Comparison of ENCODE assay signal across 23 mouse cellular contexts in the genomic region with DNA sequence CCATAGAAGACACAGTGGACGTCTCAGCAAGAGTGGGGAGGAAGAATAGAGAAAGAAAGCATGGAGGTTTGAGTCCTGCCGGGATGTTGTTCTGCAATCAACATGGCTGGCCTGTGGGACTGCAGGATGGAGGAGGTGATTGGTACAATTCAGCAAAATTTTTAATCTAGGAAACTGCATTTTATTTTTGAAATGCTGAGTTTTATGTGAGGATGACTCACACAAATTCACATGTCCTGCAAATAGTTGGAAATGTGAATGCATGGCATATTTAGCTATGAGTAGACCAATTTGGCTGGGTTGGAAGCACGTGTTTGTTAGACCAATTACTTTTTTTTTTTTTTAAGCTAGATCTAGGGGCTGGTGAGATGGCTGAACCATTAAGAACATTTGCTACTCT.
DNase-seq lines count a peak whose midpoint lies in the region; ATAC-seq and TF ChIP-seq lines count a peak whose summit lies in the region.
"Had no signal": no experiment of that assay in that cellular context is flagged by ENCODE, and none has a peak within 500 bp of the region (broad histone marks: within the 10 kb centered on the region; RNA-seq: fewer than 3 reads in every experiment).

No protein-coding gene starts in this region.

- H3K4me3 ChIP-seq in cortical plate, adult 2 months (ENCODE audit: insufficient read depth, low read length) = no peak overlapping the region
- H3K4me3 ChIP-seq: embryonic facial prominence, embryonic 12.5 days; forebrain, embryonic 13.5 days; heart, adult 2 months; heart, embryonic 15.5 days had no signal

- DNase-seq in frontal cortex, postnatal 25 days (ENCODE audit: low spot score in 2 of 2) = no peak
- DNase-seq in 3T3-L1 (ENCODE audit: low read depth, low spot score) = peak; percentile 31
- peak; percentile 76 for DNase-seq in telencephalon, adult 2 months (ENCODE audit: low read depth, low spot score)
- DNase-seq in adrenal gland, adult 18-20 months (ENCODE audit: low spot score in 2 of 2) = no peak
- DNase-seq: adrenal gland, adult 2 months; adrenal gland, postnatal 25 days; cerebellum, adult 11 months; cerebellum, adult 8-10 months; cerebellum, postnatal 14 days; forebrain, postnatal 0 days; gastrocnemius, postnatal 14 days; heart, adult 2 months; heart, postnatal 14 days had no signal

- peaks cover 6% of the 10 kb centered on the region; the same call in 1 of the 2 replicates for H3K4me1 ChIP-seq in cortical plate, adult 2 months (ENCODE audit: control insufficient read depth, insufficient read depth, low read length)
- H3K4me1 ChIP-seq: forebrain, embryonic 13.5 days; heart, embryonic 15.5 days had no signal

- H3K27ac ChIP-seq in cortical plate, adult 2 months (ENCODE audit: insufficient read depth, low read length) = peak overlapping the region; percentile 53
- H3K27ac ChIP-seq: embryonic facial prominence, embryonic 12.5 days; forebrain, embryonic 13.5 days; heart, adult 2 months; heart, embryonic 15.5 days; hindbrain, embryonic 14.5 days had no signal

- TF ChIP-seq POLR2A in cortical plate, adult 2 months (IDR thresholded peaks at IDR 0.05; ENCODE audit: extremely low read depth, insufficient read depth, low read length) = no peak

- ATAC-seq in frontal cortex, adult (ENCODE audit: low TSS enrichment) = peak; percentile 60
- no peak for ATAC-seq in megakaryocyte progenitor cell, adult 5-6 weeks (replicated peaks; ENCODE audit: poor library complexity)
- ATAC-seq: activated CD4-positive, CD25-positive, alpha-beta regulatory T cell, adult 4 months; forebrain, embryonic 13.5 days; forebrain, postnatal 0 days; intestine, embryonic 16.5 days; Patski had no signal

- TF ChIP-seq CTCF in cortical plate, adult 2 months (IDR thresholded peaks at IDR 0.05; ENCODE audit: extremely low read depth, insufficient read depth, low read length) = no peak

Comparison
In these comparisons a context has a peak if more than half of its experiments do, and no peak if none do; other contexts are left out.
1. DNase-seq: peak in 3T3-L1 (single experiment) and telencephalon, adult 2 months (single experiment); none in frontal cortex, postnatal 25 days (0 of 2) and adrenal gland, adult 18-20 months (0 of 2).